Mouse (Mus musculus): ENCODE measurements around the gene Cldn14. TPM values are rescaled to one million over a fixed set of nuclear protein-coding genes. Genes with fewer than 3 reads are reported as not detected.
"Not testable (repeated sequence)": the region's sequence is repeated elsewhere in the genome, so short reads cannot be mapped to it uniquely, and the experiment has no call there.

The Cldn14 gene
- polyA plus RNA-seq, 1 experiment from 2014 or later, result not detected

DNA sequence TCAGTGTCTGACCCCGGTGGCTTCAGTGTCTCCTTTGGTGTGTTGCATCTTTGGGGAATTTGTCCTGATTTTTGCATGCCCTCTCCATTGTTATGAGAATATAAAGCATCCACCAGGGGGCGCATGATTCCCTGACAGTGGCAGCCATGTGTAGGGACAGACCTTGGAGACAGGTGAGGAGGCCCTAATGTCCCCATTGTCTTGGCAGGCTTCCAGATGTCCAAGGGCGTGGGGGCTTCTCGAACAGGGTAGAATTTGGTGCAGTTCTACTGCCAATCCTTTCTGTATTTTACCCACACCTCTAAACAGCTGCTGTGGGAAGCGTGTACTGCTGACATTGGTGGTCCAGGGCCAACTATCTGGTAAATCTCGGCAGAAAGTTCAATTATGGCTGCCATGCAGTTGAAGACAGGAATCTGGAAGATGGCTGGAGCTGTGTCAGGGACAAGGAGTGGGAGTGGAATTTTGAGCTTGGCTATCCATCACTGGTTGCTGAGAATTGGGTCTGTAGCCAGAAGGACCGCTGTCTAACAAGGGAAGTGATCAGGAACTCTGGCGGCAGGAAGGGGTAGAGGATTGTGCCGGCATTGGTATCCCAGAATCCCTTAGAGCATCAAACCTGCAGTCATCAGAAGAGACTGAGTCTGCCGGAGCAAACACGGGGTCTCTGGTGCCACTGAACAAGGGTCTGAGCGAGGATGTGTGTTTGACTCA lies 29.8 kb upstream of the Cldn14 start:
- ATAC-seq (ENCODE audit: low read depth), result no peak
- H3K27ac ChIP-seq (ENCODE audit: low read depth, low read length), result no peak overlapping the region
- H3K9me3 ChIP-seq (ENCODE audit: control insufficient read depth, low read length), result no peaks in the 10 kb centered on the region
- H3K4me2 ChIP-seq (ENCODE audit: low read depth, low read length), result no peak overlapping the region
- no peaks in the 10 kb centered on the region for H3K4me1 ChIP-seq (ENCODE audit: control insufficient read depth, insufficient read depth, low read length)
- no peak overlapping the region for H3K4me3 ChIP-seq (ENCODE audit: low read depth, low read length)
- 70% methylated on average over 12 of the region's 12 CpGs for WGBS
- no peak overlapping the region for H3K9ac ChIP-seq (replicated peaks; ENCODE audit: low read depth, low read length)
- H3K27me3 ChIP-seq (ENCODE audit: control insufficient read depth, insufficient read depth, low read length), result no peaks in the 10 kb centered on the region
- no peaks in the 10 kb centered on the region for H3K36me3 ChIP-seq (ENCODE audit: control insufficient read depth, insufficient read depth, low read length)

DNA sequence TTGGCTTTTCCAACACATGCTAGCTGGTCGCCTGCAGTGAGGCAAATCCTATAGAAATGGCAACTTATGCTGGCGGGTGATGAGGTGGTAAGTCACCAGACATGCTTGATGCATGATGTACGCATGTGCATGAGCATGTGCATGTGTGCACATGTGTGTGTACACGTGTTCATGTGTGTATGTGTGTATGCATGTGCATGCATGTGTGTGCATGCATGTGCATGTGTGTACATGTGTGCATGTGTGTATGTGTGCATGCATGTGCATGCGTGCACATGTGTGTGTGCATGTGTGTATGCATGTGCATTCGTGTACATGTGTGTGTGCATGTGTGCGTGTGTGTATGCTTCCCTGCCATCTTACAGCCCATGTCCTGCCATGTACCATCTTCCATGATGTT lies 28.6 kb upstream of the Cldn14 start:
- no peak for ATAC-seq (ENCODE audit: low read depth)
- no peaks in the 10 kb centered on the region for H3K9me3 ChIP-seq (ENCODE audit: control insufficient read depth, low read length)
- H3K9ac ChIP-seq (replicated peaks; ENCODE audit: low read depth, low read length), result no peak overlapping the region
- H3K4me2 ChIP-seq (ENCODE audit: low read depth, low read length), result no peak overlapping the region
- H3K4me3 ChIP-seq (ENCODE audit: low read depth, low read length), result no peak overlapping the region
- no peak overlapping the region for H3K27ac ChIP-seq (ENCODE audit: low read depth, low read length)
- no peaks in the 10 kb centered on the region for H3K36me3 ChIP-seq (ENCODE audit: control insufficient read depth, insufficient read depth, low read length)
- no peaks in the 10 kb centered on the region for H3K4me1 ChIP-seq (ENCODE audit: control insufficient read depth, insufficient read depth, low read length)
- H3K27me3 ChIP-seq (ENCODE audit: control insufficient read depth, insufficient read depth, low read length), result no peaks in the 10 kb centered on the region
- 93% methylated on average over 7 of the region's 7 CpGs for WGBS

DNA sequence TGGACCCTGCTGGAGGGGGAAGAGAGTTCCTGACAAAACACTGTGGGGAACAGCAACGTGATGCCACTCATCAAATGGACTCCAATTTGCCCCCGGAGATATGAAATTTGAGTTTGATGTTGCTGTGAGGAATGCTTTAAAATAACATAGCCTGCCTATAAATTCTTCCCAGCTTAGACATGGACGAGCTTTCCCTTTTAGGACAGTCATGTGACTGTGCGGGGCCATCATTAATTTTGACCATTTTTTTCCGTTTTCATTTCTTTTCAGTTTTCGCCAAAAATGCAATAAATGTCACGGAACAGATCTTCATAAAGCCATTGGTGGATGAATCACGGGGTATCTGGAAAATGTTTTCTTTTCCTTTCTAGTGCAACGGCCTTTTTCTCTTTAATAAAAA lies 25.5 kb upstream of the Cldn14 start:
- H3K4me3 ChIP-seq (ENCODE audit: low read depth, low read length), result no peak overlapping the region
- H3K9ac ChIP-seq (replicated peaks; ENCODE audit: low read depth, low read length), result no peak overlapping the region
- no peak for ATAC-seq (ENCODE audit: low read depth)
- H3K9me3 ChIP-seq (ENCODE audit: control insufficient read depth, low read length), result no peaks in the 10 kb centered on the region
- no peak overlapping the region for H3K27ac ChIP-seq (ENCODE audit: low read depth, low read length)
- no peaks in the 10 kb centered on the region for H3K4me1 ChIP-seq (ENCODE audit: control insufficient read depth, insufficient read depth, low read length)
- 73% methylated on average over 9 of the region's 9 CpGs for WGBS
- H3K36me3 ChIP-seq (ENCODE audit: control insufficient read depth, insufficient read depth, low read length), result no peaks in the 10 kb centered on the region
- no peaks in the 10 kb centered on the region for H3K27me3 ChIP-seq (ENCODE audit: control insufficient read depth, insufficient read depth, low read length)
- H3K4me2 ChIP-seq (ENCODE audit: low read depth, low read length), result no peak overlapping the region

DNA sequence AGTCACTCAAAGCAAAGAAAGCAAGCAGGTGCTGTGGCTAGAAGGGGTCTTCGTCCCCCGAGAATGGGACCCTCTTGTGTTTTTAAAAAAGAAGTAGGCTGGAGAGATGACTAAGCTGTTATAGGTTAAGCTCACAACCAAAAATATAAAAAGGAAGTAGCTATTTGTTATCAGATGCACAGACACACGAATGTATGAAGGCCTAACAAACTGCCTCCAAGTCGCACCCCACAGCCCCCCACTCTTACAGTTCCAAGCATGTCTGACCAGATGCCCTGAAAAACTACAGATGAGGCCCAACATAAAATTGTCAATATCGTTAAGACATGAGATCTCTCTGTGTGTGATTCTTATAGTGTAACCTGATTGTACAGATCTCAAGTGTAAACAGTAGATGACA lies 23.6 kb upstream of the Cldn14 start:
- H3K27ac ChIP-seq (ENCODE audit: low read depth, low read length), result no peak overlapping the region
- H3K27me3 ChIP-seq (ENCODE audit: control insufficient read depth, insufficient read depth, low read length), result no peaks in the 10 kb centered on the region
- no peaks in the 10 kb centered on the region for H3K9me3 ChIP-seq (ENCODE audit: control insufficient read depth, low read length)
- H3K4me3 ChIP-seq (ENCODE audit: low read depth, low read length), result no peak overlapping the region
- H3K9ac ChIP-seq (replicated peaks; ENCODE audit: low read depth, low read length), result no peak overlapping the region
- ATAC-seq (ENCODE audit: low read depth), result no peak
- H3K36me3 ChIP-seq (ENCODE audit: control insufficient read depth, insufficient read depth, low read length), result no peaks in the 10 kb centered on the region
- WGBS, result 90% methylated on average over 5 of the region's 5 CpGs
- no peaks in the 10 kb centered on the region for H3K4me1 ChIP-seq (ENCODE audit: control insufficient read depth, insufficient read depth, low read length)
- H3K4me2 ChIP-seq (ENCODE audit: low read depth, low read length), result no peak overlapping the region

DNA sequence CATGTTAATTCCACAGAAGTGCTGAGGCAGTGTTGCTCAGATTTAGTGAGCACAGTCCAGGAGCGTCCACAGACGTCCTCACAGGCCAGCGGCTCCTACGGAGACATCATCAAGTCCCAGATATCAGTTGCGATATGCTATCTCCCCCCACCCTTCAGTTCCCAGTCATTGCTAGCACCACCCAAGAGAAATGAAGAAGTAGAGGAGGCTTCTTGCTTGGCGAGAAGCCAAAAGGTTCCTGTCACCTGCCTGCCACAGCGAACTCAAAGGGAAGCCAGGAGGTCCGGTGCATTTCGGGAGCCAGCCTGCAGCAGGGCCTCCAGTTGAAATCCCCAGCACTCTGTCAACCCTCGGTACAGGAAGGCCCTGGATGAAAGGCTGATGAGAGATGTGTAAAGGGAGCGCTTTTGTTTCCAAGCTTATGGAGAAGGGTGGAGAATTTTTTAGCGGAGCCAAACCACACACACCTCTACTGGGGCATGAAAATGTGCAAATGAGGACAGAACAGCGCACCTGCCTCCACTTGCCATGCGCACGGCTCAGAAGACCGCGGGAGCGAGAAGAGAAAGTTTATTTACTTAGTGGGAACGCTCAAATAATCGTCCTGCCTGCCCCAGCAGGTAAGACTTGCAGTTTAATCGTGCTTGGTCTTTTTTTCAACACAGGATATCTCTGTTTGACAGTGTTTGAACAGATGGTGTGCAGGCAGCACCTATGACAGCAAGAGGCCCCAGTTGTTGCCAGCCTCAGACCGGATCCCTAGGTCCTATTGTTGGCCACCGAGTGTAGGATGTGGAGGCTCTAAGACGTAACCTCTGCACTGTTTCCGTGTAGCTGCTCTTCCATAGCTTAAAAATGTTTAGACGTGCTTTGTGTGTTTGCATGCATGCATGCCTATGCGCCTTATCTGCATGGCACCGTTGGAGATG lies 15.0 kb upstream of the Cldn14 start:
- Histone ChIP-seq H3K9me3 (ENCODE audit: control insufficient read depth, low read length) (no peaks in the 10 kb centered on the region), H3K4me3 (ENCODE audit: low read depth, low read length) (no peak overlapping the region)
- 87% methylated on average over 28 of the region's 28 CpGs for WGBS

DNA sequence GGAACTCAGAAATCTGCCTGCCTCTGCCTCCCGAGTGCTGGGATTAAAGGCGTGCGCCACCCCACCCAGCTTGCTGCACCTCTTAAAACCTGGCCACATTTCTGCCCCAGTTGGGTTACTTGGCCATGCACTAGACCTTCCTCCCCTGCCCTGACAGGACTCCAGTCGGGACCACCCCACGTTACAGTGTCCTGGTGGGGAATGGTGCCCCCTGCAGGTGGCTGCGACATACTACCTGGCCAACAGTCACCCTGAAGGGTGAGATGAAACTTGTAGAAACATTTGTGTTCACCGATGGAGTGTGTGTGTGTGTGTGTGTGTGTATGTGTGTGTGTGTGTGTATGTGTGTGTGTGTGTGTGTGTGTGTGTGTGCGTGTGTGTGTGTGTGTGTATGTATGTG lies 11.1 kb upstream of the Cldn14 start:
- not testable (repeated sequence) for ATAC-seq (ENCODE audit: low read depth); H3K9me3 ChIP-seq (ENCODE audit: control insufficient read depth, low read length); H3K36me3 ChIP-seq (ENCODE audit: control insufficient read depth, insufficient read depth, low read length); H3K4me1 ChIP-seq (ENCODE audit: control insufficient read depth, insufficient read depth, low read length); H3K4me3 ChIP-seq (ENCODE audit: low read depth, low read length); H3K27ac ChIP-seq (ENCODE audit: low read depth, low read length); H3K9ac ChIP-seq (replicated peaks; ENCODE audit: low read depth, low read length); H3K27me3 ChIP-seq (ENCODE audit: control insufficient read depth, insufficient read depth, low read length); H3K4me2 ChIP-seq (ENCODE audit: low read depth, low read length)
- WGBS, result 67% methylated on average over 8 of the region's 8 CpGs

More for the DNA sequence above, 15.0 kb upstream of the Cldn14 start:
- Histone ChIP-seq H3K36me3 (ENCODE audit: control insufficient read depth, insufficient read depth, low read length) (no peaks in the 10 kb centered on the region), H3K4me2 (ENCODE audit: low read depth, low read length) (no peak overlapping the region), H3K9ac (replicated peaks; ENCODE audit: low read depth, low read length) (no peak overlapping the region), H3K4me1 (ENCODE audit: control insufficient read depth, insufficient read depth, low read length) (no peaks in the 10 kb centered on the region), H3K27me3 (ENCODE audit: control insufficient read depth, insufficient read depth, low read length) (no peaks in the 10 kb centered on the region), H3K27ac (ENCODE audit: low read depth, low read length) (no peak overlapping the region)
- ATAC-seq (ENCODE audit: low read depth), result no peak

DNA sequence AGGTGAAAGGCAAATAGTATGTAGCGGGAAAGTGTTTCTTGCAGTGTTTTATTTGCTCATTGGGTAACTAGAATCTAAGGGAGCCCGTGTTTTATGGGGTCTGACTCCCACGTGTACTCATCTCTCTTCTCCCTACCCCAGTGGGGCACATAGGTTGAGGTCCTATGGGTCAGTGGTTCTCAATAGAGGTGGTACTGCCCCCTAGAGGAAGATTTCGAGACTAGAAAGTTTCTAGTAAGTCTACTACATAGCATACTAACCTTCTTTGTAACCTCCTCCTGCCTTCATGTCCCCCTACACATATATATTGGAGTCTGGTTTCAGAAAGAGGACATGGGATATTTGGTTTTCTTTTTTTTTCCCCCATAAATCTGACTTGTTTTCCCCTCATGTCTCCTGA lies 9.3 kb upstream of the Cldn14 start:
- WGBS, result 70% methylated on average over 4 of the region's 4 CpGs
- Histone ChIP-seq H3K9ac (replicated peaks; ENCODE audit: low read depth, low read length) (no peak overlapping the region), H3K27me3 (ENCODE audit: control insufficient read depth, insufficient read depth, low read length) (no peaks in the 10 kb centered on the region), H3K36me3 (ENCODE audit: control insufficient read depth, insufficient read depth, low read length) (no peaks in the 10 kb centered on the region), H3K27ac (ENCODE audit: low read depth, low read length) (no peak overlapping the region), H3K4me2 (ENCODE audit: low read depth, low read length) (no peak overlapping the region), H3K9me3 (ENCODE audit: control insufficient read depth, low read length) (no peaks in the 10 kb centered on the region), H3K4me3 (ENCODE audit: low read depth, low read length) (no peak overlapping the region), H3K4me1 (ENCODE audit: control insufficient read depth, insufficient read depth, low read length) (no peaks in the 10 kb centered on the region)
- ATAC-seq (ENCODE audit: low read depth), result no peak

DNA sequence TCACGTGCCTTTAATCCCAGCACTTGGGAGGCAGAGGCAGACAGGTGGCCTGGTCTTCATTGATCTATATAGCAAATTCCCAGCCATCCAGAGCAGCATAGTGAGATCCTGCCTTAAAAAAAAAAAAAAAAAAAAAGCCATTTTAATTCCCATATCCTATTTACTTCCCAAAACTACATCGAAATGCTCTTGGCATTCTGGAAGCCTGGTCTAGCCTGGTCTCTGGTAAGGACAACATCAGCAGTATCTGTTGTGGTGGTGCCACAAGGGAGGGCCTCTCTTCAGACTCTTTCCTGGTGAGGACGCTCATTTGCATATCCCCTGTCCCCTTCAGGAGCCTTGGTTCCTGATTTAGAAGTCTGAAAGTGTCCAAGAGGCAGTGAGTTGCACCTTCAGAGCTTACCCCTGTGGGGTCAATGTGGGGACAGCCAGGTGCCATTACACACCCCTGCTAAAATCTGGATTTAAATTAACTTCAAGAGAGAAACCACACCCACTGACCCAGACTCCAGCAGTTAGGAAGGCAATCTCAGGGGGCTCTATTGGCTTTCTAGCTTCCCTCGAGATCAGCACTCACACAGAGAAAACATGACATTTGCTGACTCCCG lies 6.0 kb upstream of the Cldn14 start:
- ATAC-seq (ENCODE audit: low read depth), result no peak
- Histone ChIP-seq H3K27ac (ENCODE audit: low read depth, low read length) (no peak overlapping the region), H3K9me3 (ENCODE audit: control insufficient read depth, low read length) (no peaks in the 10 kb centered on the region), H3K27me3 (ENCODE audit: control insufficient read depth, insufficient read depth, low read length) (no peaks in the 10 kb centered on the region), H3K36me3 (ENCODE audit: control insufficient read depth, insufficient read depth, low read length) (no peaks in the 10 kb centered on the region), H3K4me3 (ENCODE audit: low read depth, low read length) (no peak overlapping the region), H3K4me2 (ENCODE audit: low read depth, low read length) (no peak overlapping the region), H3K9ac (replicated peaks; ENCODE audit: low read depth, low read length) (no peak overlapping the region), H3K4me1 (ENCODE audit: control insufficient read depth, insufficient read depth, low read length) (no peaks in the 10 kb centered on the region)
- 78% methylated on average over 5 of the region's 5 CpGs for WGBS
